Mouse (Mus musculus) ES-Bruce4 (cell line): ENCODE measurements around the gene Gm7876.
"Not testable (repeated sequence)": the region's sequence is repeated elsewhere in the genome, so short reads cannot be mapped to it uniquely, and the experiment has no call there.

ENCODE experiments used
- CTCF ChIP-seq: IDR thresholded peaks from one replicate; pipeline ENCODE4 v1.8.1; 2011; ENCODE audit warnings: low read depth, low read length
- POLR2A ChIP-seq: IDR thresholded peaks from one replicate; pipeline ENCODE4 v1.8.1; 2011; ENCODE audit warnings: low read length; ENCODE audit not compliant: insufficient read depth

DNA sequence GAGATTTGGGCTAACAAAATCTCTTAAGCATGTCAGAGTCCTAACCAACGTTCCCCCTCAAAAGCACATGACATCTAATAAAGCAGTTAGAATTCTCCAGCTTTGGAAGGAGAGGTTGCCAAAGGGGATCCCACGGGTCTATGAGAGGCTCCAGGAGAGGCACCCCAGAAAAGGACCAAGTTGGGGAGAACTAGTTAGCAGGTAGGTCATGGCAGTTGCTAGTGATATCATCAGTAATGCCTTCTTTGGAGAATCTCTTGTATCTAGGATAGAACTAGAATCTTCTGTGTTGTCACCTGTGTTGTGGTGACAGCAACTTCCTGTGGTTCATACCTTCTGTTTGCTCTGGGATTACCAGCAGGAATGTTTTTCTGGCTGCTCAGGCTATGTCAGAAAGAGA lies at the start of gene Gm7876:
- TF ChIP-seq CTCF, POLR2A: not testable (repeated sequence)
